Mouse (Mus musculus): ENCODE measurements around the gene Htra2. TPM values are rescaled to one million over a fixed set of nuclear protein-coding genes. Genes with fewer than 3 reads are reported as not detected.
A peak's percentile ranks its signal among the peaks of the same experiment; 100 is the strongest.

The Htra2 gene
- total RNA-seq, 2 experiments from 2014 or later, result 15.3 to 17.4 TPM

- no peak for DNase-seq (ENCODE audit: low spot score)
Observed at GRCm38 (mm10) chr6:83070311-83071219, 15.5 kb upstream of the Htra2 start.

- no peak for DNase-seq (ENCODE audit: low spot score)
Observed at GRCm38 (mm10) chr6:83070247-83070310, 15.0 kb upstream of the Htra2 start, which contains the start of gene Tlx2. Gene Tlx2 (minus strand): TSS chr6:83070293.

- no peak for DNase-seq (ENCODE audit: low spot score)
Observed at GRCm38 (mm10) chr6:83069488-83070246, 14.6 kb upstream of the Htra2 start.

GRCm38 (mm10) chr6:83068706-83069487, 13.8 kb upstream of the Htra2 start:
- no peak for DNase-seq (ENCODE audit: low spot score)

- no peak for DNase-seq (ENCODE audit: low spot score)
Observed at GRCm38 (mm10) chr6:83068221-83068620, 13.1 kb upstream of the Htra2 start.

GRCm38 (mm10) chr6:83066441-83066840, 11.4 kb upstream of the Htra2 start:
- no peak for DNase-seq (ENCODE audit: low spot score)

- DNase-seq (ENCODE audit: low spot score), result no peak
Observed at GRCm38 (mm10) chr6:83065995-83066394, 10.9 kb upstream of the Htra2 start.

- DNase-seq (ENCODE audit: low spot score), result no peak
Observed at GRCm38 (mm10) chr6:83058725-83059124, 3.7 kb upstream of the Htra2 start.

- DNase-seq (ENCODE audit: low spot score), result no peak
Observed at GRCm38 (mm10) chr6:83057790-83058189, 2.7 kb upstream of the Htra2 start, which contains the start of gene Dqx1. Gene Dqx1 (plus strand): TSS chr6:83057844.

- peak; percentile 97 for DNase-seq (ENCODE audit: low spot score)
Observed at GRCm38 (mm10) chr6:83054074-83054851, 810 bp downstream of the Htra2 start, which contains the start of gene Aup1. Gene Aup1 (plus strand): TSS chr6:83054521.

- DNase-seq (ENCODE audit: low spot score), result no peak
Observed at GRCm38 (mm10) chr6:83053136-83053960, 1.7 kb downstream of the Htra2 start.

- DNase-seq (ENCODE audit: low spot score), result no peak
Observed at GRCm38 (mm10) chr6:83049367-83049766, 5.7 kb downstream of the Htra2 start.

- DNase-seq (ENCODE audit: low spot score), result no peak
Observed at GRCm38 (mm10) chr6:83044742-83045141, 10.3 kb downstream of the Htra2 start.

- DNase-seq (ENCODE audit: low spot score), result no peak
Observed at GRCm38 (mm10) chr6:83043993-83044392, 11.1 kb downstream of the Htra2 start.

GRCm38 (mm10) chr6:83043561-83043960, 11.5 kb downstream of the Htra2 start:
- no peak for DNase-seq (ENCODE audit: low spot score)

GRCm38 (mm10) chr6:83040601-83041000, 14.5 kb downstream of the Htra2 start:
- DNase-seq (ENCODE audit: low spot score), result no peak

- DNase-seq (ENCODE audit: low spot score), result peak; percentile 94
Observed at GRCm38 (mm10) chr6:83038496-83039012, 16.5 kb downstream of the Htra2 start.

GRCm38 (mm10) chr6:83037188-83037587, 17.9 kb downstream of the Htra2 start:
- DNase-seq (ENCODE audit: low spot score), result no peak

GRCm38 (mm10) chr6:83034463-83035055, 20.5 kb downstream of the Htra2 start:
- no peak for DNase-seq (ENCODE audit: low spot score)

Data from gastrocnemius, adult 18-20 months (tissue).